Mouse (Mus musculus): ENCODE data around the gene Gm3012.
"Not testable (repeated sequence)": the region's sequence is repeated elsewhere in the genome, so short reads cannot be mapped to it uniquely, and the experiment has no call there.

- TF ChIP-seq EP300 (IDR thresholded peaks at IDR 0.05; ENCODE audit: low read depth in 1 of 2, low read length in 2 of 2); GABPA (IDR thresholded peaks at IDR 0.05; ENCODE audit: low read depth, low read length); POLR2A (IDR thresholded peaks at IDR 0.05; ENCODE audit: control insufficient read depth in 1 of 2, insufficient read depth in 1 of 2, low read depth in 1 of 2, low read length in 2 of 2, poor library complexity in 1 of 2); TBP (IDR thresholded peaks at IDR 0.05; ENCODE audit: low read depth, low read length); MXI1 (IDR thresholded peaks at IDR 0.05; ENCODE audit: low read depth, low read length); ZC3H11A (IDR thresholded peaks at IDR 0.05; ENCODE audit: low read depth, low read length); RCOR1 (IDR thresholded peaks at IDR 0.05; ENCODE audit: low read depth, low read length); CTCF (IDR thresholded peaks at IDR 0.05 in 2 of 3, conservative IDR thresholded peaks at IDR 0.05 in 1 of 3; ENCODE audit: control insufficient read depth in 1 of 3, insufficient read depth in 1 of 3, low read depth in 2 of 3, low read length in 3 of 3, poor library complexity in 1 of 3, severe bottlenecking in 1 of 3); ZNF384 (IDR thresholded peaks at IDR 0.05; ENCODE audit: low read depth, low read length); MAFK (IDR thresholded peaks at IDR 0.05; ENCODE audit: borderline replicate concordance, low read depth, low read length): not testable (repeated sequence)
These were observed 54.2 kb downstream of the Gm3012 start, which contains the start of gene Gm3043 for GRCm38 (mm10) chr14:3688483-3688882.
